Mouse (Mus musculus): ENCODE results near the gene Bbs9.

DNA sequence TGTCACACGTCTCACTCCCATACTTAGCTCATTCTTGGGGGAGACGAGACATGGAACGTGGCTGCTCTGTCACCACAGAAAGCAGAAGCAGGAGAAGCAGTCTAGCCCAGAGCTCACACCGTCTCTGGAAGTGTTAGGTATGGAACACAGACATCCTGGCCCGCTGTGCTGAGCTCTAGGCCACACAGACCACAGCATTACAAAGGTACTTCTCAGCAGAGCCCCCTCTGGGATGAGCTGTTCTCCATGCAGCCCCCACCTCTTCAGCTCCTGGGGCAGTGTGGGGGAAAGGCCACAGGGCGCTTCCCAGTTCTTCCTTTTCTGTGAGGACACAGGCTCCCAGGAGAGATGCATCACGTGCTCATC lies 339.6 kb downstream of the Bbs9 start:
- TF ChIP-seq CTCF (conservative IDR thresholded peaks at IDR 0.05; ENCODE audit: insufficient read depth, insufficient read length, low read depth, low read length): no peak
- no peak for TF ChIP-seq POLR2A (IDR thresholded peaks at IDR 0.05; ENCODE audit: low read depth, low read length)
